Mouse (Mus musculus) heart, postnatal 0 days (tissue): ENCODE measurements around the gene Stab2. TPM values are rescaled to one million over a fixed set of nuclear protein-coding genes. Genes with fewer than 3 reads are reported as not detected.

Source experiments
- ATAC-seq: fragments of 200-750 bp; cut with Nextera tagmentation; 2 replicates; pipeline ENCODE4 v1.8.0; 2017; ENCODE audit warnings: low read depth, moderate number of reproducible peaks, moderate library complexity; ENCODE audit not compliant: insufficient read depth
- DNase-seq: peaks from one replicate; pipeline ENCODE4 v3.0.0-alpha.2; 2016; ENCODE audit warnings: low spot score
- H3K27ac ChIP-seq: fragments of 300-500 bp; sonication (generic); 2 replicates; pipeline ENCODE4 v1.5.1; 2014; ENCODE audit warnings: low read depth, mild to moderate bottlenecking
- H3K27me3 ChIP-seq: fragments of 300-500 bp; sonication (generic); 2 replicates; pipeline ENCODE4 v1.6.1; 2014; ENCODE audit warnings: low read length, mixed read lengths; ENCODE audit not compliant: control insufficient read depth, insufficient read depth
- H3K36me3 ChIP-seq: fragments of 300-500 bp; sonication (generic); replicated peaks from 2 replicates; pipeline ENCODE4 v1.6.1; 2014; ENCODE audit warnings: low read length, mixed read lengths; ENCODE audit not compliant: control insufficient read depth, insufficient read depth
- H3K4me1 ChIP-seq: fragments of 300-500 bp; sonication (generic); 2 replicates; pipeline ENCODE4 v1.6.1; 2014; ENCODE audit warnings: antibody characterized with exemption; ENCODE audit not compliant: control insufficient read depth, insufficient read depth
- H3K4me2 ChIP-seq: fragments of 300-500 bp; sonication (generic); 2 replicates; pipeline ENCODE4 v1.6.1; 2014; ENCODE audit warnings: low read depth, mild to moderate bottlenecking, low read length, moderate library complexity
- H3K4me3 ChIP-seq: fragments of 300-500 bp; sonication (generic); 2 replicates; pipeline ENCODE4 v1.5.1; 2014; ENCODE audit warnings: low read depth, low read length
- H3K9ac ChIP-seq: fragments of 300-500 bp; sonication (generic); replicated peaks from 2 replicates; pipeline ENCODE4 v1.6.1; 2014; ENCODE audit warnings: low read depth, low read length, mixed read lengths
- H3K9me3 ChIP-seq: fragments of 300-500 bp; sonication (generic); replicated peaks from 2 replicates; pipeline ENCODE4 v1.6.1; 2016; ENCODE audit warnings: low read length; ENCODE audit not compliant: control insufficient read depth
- CTCF ChIP-seq: IDR thresholded peaks from 2 replicates; pipeline ENCODE4 v1.5.1; 2016; ENCODE audit warnings: antibody characterized with exemption, control low read depth, low read depth
- EP300 ChIP-seq: IDR thresholded peaks from 2 replicates; pipeline ENCODE4 v1.6.1; 2016; ENCODE audit warnings: antibody characterized with exemption, low read depth
- WGBS: fragments of 180-500 bp; shearing (Covaris S2); extraction: QIAGEN DNeasy Blood & Tissue Kit; methylation state at CpG from one replicate; pipeline ENCODE4 v1.1.7; 2014; 5-methylcytosine and 5-hydroxymethylcytosine counted together
- polyA plus RNA-seq: library from polyadenylated mRNA; unstranded; fragments of >200 nt; fragmentation: Nextera tagmentation; extraction: Ambion mirVana; gene quantifications from 2 replicates; pipeline ENCODE4 v1.2.1, GENCODE M21; 2015
- total RNA-seq: library from RNA; depleted of rRNA; stranded (reverse); fragments of >200 nt; gene quantifications from 2 replicates; pipeline ENCODE4 v1.2.3, GENCODE M21; 2014; ENCODE audit warnings: low replicate concordance; rRNA removed

The Stab2 gene
- total RNA-seq (1.9 and 3.9 TPM in 2 replicates), polyA plus RNA-seq (0.21 and 0.22 TPM in 2 replicates)

DNA sequence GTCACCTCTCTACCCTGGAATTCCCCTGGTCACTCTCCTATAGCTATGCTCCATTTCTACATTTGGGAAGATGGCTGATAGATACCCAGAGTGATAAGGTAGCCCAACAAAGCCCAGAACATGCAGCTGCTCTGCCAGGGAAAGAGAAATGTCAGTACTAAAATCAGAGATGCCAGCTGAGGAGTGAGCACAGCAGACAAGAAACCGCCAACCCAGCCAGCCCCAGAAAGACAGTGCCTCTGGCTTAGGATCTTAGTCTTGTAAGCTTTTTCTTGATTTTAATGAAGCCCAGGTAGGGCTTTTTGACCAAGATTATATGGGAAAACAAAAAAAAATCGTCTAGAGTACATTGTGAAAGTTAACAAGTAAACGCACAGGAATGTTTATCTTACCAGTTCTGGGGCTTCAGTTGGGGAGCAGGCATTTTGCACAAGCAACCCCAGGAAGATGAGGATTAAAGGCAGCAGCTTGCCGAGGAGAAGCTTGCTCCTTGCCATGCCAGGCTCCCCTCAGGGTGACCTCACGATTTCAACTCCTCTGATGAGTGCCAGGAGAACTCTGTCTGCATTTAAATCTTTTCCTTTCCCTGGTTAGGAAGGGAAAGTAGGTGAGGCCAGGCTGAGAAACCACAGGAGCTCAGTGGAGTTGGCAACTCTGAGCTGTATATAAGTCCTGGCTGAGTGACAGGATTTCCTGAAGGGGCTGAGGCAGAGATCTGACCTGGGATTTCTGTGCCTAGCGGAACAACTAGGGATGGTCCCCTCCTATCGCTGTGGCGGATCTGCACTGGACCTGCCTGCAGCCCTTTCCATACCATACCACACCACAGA lies at the start of gene Stab2:
Gene Stab2 (minus strand): TSS at position 641 of the 830 bp plus-strand sequence.
- ATAC-seq, result no peak
- H3K27me3 ChIP-seq, result no peaks in the 10 kb centered on the region
- no peak within 1 kb of the TSS for H3K9ac ChIP-seq
- 53% methylated on average over 8 of the region's 8 CpGs for WGBS
- H3K4me3 ChIP-seq, result no peak within 1 kb of the TSS
- H3K4me2 ChIP-seq, result no peak within 1 kb of the TSS
- no peaks in the 10 kb centered on the region for H3K9me3 ChIP-seq
- no peak for DNase-seq
- no peaks in the 10 kb centered on the region for H3K4me1 ChIP-seq
- no peaks in the 10 kb centered on the region for H3K36me3 ChIP-seq
- TF ChIP-seq EP300, result no peak
- TF ChIP-seq CTCF, result no peak
- H3K27ac ChIP-seq, result no peak within 1 kb of the TSS

DNA sequence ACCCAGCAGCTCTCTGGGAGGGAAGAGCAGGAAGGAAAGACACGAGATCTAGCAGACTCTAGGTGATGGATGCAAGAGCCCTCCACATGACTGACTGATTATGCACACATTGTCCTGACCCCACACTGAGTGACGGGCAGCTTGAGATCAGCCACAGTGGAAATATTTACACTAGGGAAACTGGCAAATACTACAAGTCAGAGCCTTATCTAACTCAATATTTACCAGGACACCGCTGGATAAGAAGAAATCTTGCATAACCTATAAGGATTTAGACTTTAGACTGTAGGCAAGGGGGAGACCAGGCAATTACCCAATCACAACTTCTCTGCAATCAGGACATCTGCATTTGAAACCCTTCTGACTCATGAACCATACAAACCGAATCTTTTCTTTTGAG lies 43.9 kb upstream of the Stab2 start:
- H3K27ac ChIP-seq, result no peak overlapping the region

DNA sequence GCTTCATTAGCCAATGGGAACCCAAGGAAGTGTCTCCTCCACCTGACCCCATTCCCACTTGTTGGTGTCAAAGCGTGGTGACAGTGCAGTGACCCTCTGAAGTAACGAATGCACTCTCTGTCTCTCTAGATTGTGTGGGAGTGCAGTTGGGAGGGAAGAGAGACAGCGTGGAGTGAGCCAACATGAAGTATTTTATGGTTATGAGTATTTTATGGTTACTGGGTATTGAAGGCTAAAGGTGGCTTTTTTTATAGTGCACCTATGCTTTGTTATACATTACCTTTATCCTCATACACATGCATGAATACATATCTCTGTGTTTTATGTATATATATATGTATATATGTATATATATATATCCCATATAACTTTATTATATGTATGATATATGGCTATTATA lies 41.4 kb upstream of the Stab2 start:
- 65% methylated on average over 3 of the region's 3 CpGs for WGBS
- Histone ChIP-seq H3K4me3 (no peak overlapping the region), H3K27me3 (no peaks in the 10 kb centered on the region), H3K9me3 (no peaks in the 10 kb centered on the region), H3K36me3 (no peaks in the 10 kb centered on the region), H3K27ac (no peak overlapping the region), H3K4me2 (no peak overlapping the region), H3K9ac (no peak overlapping the region), H3K4me1 (no peaks in the 10 kb centered on the region)
- ATAC-seq (no peak), DNase-seq (no peak)
- TF ChIP-seq EP300 (no peak), CTCF (no peak)

More for the DNA sequence above, 43.9 kb upstream of the Stab2 start:
- DNase-seq (no peak), ATAC-seq (no peak)
- H3K4me3 ChIP-seq, result no peak overlapping the region
- no peak for TF ChIP-seq EP300
- no peak for TF ChIP-seq CTCF
- no peak overlapping the region for H3K9ac ChIP-seq
- WGBS, result 51% methylated on average over 4 of the region's 4 CpGs
- no peak overlapping the region for H3K4me2 ChIP-seq
- no peaks in the 10 kb centered on the region for H3K27me3 ChIP-seq
- no peaks in the 10 kb centered on the region for H3K4me1 ChIP-seq
- H3K36me3 ChIP-seq, result no peaks in the 10 kb centered on the region
- H3K9me3 ChIP-seq, result no peaks in the 10 kb centered on the region

DNA sequence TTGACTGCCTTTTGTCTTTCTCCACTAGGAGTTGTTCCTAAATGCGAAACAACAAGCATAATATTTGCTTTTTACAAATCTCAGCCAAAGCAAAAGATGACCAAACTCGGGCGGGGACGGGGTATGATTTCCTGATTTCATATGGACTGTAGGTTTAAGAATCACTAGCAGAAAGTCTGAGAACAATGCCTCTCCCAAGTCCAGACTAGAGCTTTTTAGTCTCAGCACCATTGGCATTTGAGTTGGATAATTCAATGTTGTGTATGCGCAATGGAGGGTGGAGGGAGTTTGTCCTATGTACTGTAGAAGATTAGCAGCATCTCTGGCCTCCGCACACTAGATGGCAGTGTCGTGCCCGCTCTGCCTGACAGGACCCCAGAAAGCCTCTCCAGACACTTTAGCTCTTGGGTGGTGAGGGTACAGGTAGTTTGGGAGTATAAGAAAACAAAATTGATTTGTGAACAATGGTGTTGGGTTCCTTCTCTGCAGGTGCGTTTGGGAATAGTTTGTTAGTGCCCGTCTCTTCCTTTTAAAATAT lies 39.2 kb upstream of the Stab2 start:
- Histone ChIP-seq H3K9me3 (no peaks in the 10 kb centered on the region), H3K36me3 (no peaks in the 10 kb centered on the region), H3K4me3 (no peak overlapping the region), H3K4me2 (no peak overlapping the region), H3K27ac (no peak overlapping the region), H3K27me3 (no peaks in the 10 kb centered on the region), H3K9ac (no peak overlapping the region), H3K4me1 (no peaks in the 10 kb centered on the region)
- no peak for DNase-seq
- TF ChIP-seq EP300 (no peak), CTCF (no peak)
- 84% methylated on average over 10 of the region's 10 CpGs for WGBS
- ATAC-seq, result no peak

DNA sequence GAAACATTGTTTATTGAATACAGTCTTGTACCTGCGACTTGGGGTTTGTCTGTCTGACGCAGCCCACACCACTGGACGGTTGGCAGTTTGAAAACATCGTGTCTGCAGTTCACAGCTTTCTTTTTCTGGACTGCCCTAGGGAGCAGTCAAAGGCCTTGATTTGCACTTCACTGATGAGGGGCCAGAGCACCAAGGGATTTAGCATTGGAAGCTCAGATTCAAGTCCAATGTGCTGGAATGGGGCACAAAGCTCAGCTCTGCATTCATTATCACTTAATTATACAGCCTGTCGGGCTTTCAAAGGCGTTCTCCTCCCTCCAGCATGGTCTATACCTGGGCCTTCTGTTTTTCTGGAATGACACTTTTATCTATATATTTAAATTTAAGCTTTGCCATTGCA lies 38.6 kb upstream of the Stab2 start:
- 37% methylated on average over 6 of the region's 6 CpGs for WGBS
- Histone ChIP-seq H3K9ac (no peak overlapping the region), H3K36me3 (no peaks in the 10 kb centered on the region), H3K4me1 (no peaks in the 10 kb centered on the region), H3K9me3 (no peaks in the 10 kb centered on the region), H3K27me3 (no peaks in the 10 kb centered on the region), H3K27ac (no peak overlapping the region), H3K4me2 (no peak overlapping the region), H3K4me3 (no peak overlapping the region)
- DNase-seq (no peak), ATAC-seq (no peak)
- TF ChIP-seq EP300, result no peak
- no peak for TF ChIP-seq CTCF
